Mouse (Mus musculus): Measurements from ENCODE around the gene Trpv2. TPM values are rescaled to one million over a fixed set of nuclear protein-coding genes. Genes with fewer than 3 reads are reported as not detected.

Gene Trpv2
- total RNA-seq, 2 experiments from 2014 or later: 16.6 to 18.7 TPM

DNA sequence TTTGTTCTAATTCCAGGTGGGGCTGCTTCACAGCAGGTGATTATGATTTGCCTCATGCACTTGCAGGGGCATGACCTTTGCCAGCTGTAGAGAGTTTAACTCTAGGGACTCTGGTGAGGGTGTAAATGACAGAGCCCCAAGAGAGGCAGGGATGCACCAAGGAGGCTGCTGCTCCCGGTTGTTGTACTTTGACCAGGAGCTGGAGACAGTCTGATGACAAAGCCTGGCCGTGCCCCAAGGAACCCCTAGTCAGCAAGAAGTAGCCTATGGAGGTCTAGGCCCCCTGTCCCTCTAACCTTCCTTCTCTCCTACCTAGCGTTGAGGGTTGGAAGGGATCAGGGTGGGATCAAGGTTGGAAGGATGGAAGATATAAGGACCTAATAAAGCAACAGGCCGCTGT lies 41.2 kb downstream of the Trpv2 start:
- intact Hi-C loops (cut with DNase I): no loop called here
- no peak for DNase-seq (ENCODE audit: low spot score in 2 of 2)

DNA sequence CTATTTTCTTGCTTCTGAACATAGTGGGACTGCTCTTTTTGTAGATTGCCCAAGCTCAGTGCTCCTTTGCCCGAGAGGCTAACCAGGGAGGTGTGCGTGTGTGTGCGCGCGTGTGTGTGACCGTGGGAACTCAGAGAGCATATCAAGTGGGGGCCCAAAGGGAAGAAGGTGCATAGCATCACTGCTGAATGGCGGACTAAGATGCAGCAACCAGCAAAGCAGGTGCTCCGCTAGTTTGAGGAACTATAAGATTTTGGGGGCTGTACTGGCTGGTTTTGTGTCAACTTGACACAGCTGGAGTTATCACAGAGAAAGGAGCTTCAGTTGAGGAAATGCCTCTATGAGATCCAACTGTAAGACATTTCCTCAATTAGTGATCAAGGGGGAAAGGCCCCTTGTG lies 46.8 kb downstream of the Trpv2 start:
- intact Hi-C loops (cut with DNase I): no loop called here
- no peak for DNase-seq (ENCODE audit: low spot score in 2 of 2)

DNA sequence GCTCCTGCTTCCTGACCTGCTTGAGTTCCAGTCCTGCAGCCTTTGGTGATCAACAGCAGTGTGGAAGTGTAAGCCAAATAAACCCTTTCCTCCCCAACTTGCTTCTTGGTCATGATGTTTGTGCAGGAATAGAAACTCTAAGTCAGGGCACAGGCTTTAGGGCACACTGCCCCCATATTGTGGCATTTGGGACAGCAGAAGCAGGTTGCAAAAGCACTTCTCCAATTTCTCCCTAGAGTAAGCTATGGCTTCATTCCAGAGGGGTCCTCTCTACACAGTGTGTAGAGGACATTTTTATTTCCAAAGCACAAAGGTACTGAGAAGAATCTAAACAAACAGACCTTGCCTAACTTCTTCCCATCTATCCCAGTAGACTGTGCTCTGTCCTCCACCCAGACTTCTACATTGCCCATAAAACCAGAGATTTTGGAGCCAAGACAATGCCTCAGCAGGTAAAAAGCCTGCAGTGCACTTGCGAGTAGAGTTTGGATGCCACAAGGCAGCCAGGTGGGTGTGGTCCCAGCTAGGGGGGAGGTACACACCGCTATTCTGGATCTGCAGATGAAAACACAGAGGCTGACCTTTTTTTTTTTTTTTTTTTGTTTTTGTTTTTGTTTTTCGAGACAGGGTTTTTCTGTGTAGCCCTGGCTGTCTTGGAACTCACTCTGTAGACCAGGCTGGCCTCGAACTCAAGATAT lies 47.4 kb downstream of the Trpv2 start:
- intact Hi-C loops (cut with DNase I): no loop called here
- DNase-seq (ENCODE audit: low spot score in 2 of 2): no peak

DNA sequence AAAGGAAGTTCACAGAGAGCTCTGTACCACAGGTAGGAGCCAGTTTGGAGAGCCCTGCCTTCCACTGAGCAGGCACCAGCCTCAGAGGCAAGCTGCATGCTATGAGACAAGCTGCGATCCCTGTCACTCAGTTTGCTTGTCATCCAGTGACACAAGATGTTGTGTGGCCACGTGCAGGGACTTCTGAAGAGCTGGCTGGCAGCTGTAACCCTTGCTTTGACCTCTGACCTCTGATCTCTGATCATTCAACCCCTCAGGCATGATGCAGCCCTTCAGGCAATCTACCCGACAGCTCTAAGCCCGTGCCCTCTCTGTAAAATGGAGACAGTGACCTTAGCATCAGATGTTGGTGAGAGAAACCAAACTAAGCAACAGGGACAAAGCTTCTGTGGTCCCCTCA lies 48.6 kb downstream of the Trpv2 start:
- intact Hi-C loops (cut with DNase I): no loop called here
- DNase-seq (ENCODE audit: low spot score in 2 of 2): no peak

DNA sequence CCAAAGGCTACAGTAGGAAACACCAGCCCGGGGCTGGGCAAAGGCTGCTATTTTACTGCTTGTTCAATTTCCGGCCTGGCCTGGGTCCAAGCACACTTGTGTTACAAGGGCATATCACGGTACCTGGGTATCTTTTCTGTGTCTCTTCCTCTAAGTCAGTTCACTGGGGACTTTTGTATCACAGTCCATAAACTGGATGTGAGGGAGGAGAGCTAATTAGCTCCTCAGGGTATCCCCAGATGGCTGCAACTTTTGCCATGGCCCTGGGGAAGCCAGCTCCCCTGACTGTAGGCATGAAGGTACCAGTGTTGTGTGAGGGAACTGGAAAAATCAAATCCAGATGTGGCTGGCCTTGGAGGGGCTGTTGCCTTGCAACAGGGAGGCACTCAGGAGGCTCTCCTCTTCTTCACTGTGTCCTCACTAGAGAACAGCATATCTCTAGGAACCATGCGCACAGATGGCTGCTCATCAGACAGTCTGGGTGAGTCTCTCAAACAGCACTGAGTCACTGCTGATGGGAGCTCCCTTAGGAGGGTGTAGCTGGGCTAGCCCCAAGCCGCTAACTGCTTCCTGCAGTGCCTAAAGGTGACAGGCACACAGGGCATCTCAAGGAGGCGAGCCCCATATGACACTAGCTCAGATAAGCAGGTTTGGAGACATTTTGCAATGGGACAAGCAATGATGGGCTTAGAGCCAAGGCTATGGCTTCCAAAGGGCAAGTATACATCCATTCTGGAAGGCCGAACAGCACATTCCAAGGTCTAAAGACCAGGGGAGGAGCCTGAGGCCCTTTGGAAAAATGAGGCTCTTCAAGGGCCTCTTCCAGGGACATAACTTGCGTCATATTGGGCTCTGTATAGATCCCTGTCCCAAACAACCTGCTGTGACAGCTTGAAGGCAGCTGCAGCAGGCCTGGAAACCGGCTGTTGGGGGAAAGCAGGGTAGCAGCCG lies 50.3 kb downstream of the Trpv2 start:
- peak; percentile 45 to 87 for DNase-seq (ENCODE audit: low spot score in 2 of 2)
- intact Hi-C loops (cut with DNase I): no loop called here

DNA sequence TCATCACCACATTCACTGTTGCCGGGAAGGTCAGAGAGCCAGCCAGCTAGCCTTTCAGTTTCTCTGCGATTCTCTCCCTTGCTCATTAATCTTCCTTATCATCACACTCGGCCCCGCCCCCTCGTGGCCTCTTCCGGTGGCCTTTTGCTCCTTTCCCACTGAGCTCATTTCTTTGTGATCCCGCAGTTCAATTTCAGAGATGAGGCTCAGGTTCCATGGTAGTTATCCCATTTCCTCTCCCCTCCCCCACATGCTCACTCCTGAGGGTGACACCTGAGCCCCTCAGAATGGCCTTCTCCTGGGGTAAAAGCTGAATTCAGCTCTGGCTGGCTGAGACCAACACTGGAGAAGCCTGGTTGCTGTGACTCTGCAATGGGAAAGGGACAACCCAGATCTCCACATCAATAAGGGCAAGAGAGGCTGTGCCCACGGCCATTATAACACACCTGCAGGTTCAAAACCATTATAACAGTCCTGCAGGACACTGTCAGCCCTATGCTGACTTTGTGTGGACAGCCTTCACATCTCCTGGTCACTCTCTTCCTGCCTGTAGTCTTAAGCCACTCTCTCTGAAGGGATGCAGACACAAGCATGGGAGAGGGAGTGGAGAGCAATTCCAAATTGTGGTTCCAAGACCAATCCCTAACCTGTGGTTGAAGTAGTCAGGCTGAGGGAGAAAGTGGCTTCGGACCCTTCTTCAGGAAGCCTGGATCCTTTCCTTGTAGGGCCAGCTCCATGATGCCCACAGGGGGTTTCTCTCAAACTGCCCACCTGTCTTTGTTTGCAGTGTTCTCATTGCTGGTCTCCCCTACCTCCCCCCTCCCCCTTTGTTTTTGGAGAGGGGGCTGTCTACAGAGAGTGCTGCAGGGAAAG lies 55.3 kb downstream of the Trpv2 start:
- intact Hi-C loops (cut with DNase I): no loop called here
- DNase-seq (ENCODE audit: low spot score in 2 of 2): no peak

DNA sequence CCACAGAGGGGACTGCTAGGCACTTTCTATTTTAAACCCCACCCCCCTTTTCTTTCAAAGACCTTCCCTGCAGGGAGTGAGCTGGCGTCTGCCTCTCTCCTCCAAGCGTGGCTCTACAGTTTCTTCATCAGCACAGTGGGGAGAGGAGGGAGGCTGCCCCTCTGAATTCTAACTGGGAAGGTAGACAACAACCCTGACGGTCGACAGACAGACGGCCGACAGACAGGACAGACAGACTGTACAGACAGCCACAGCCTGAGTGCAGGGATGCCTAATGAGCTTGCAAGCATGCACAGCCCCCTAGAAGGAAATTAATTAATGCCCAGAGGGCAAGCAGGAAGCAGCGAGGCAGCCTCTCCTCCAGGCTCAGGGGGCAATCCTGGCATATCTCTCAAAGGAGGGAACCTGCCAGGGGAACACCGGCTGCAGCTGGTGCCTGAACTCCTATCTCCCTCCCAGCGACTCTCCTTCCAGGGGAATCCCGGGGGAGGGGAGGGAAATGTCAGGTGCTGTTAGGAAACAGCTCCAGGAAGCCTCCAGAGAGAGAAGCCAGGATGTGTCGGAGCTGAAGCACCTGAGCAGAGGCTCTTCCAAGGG lies 56.0 kb downstream of the Trpv2 start:
- no peak for DNase-seq (ENCODE audit: low spot score in 2 of 2)
- intact Hi-C loops (cut with DNase I): no loop called here

DNA sequence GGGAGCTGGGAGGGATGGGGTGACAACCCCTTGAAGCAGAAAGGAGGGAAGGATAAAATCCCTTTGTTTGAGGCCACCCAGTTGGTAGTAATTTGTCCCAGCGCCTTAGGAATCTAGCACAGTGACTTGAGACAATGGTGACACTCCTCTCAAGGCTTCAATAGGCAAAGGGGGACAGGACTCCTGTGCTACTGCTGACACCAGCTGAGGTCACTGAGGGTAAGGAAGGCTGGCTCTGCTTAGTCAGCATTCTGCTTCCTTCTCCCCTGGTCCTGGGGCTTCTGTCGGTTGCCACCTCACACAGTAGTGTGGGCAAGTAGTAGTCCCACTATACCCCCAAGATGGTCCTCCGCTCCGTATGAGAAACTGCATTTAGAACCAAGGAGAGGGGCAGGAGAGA lies 56.9 kb downstream of the Trpv2 start:
- intact Hi-C loops (cut with DNase I): no loop called here
- no peak for DNase-seq (ENCODE audit: low spot score in 2 of 2)

DNA sequence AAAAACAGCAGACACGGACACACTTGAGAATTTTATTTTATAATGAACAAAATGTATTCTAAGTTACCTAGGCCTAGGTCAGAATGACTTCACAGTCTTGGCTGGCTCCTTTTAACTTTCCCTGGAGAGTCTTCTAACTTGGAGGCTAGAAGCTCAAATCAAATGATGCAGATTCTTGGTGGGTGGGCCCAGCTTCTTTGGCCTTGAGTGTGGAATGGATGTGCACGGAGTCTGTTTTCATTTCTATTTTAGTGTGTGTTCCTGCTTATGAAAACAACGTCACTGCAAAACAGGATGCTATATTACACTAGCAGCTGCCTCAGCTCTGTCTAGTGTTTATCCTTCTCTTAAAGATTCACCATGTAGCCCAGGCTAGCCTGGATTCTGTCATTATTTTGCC lies 61.1 kb downstream of the Trpv2 start:
- intact Hi-C loops (cut with DNase I): no loop called here
- no peak for DNase-seq (ENCODE audit: low spot score in 2 of 2)

DNA sequence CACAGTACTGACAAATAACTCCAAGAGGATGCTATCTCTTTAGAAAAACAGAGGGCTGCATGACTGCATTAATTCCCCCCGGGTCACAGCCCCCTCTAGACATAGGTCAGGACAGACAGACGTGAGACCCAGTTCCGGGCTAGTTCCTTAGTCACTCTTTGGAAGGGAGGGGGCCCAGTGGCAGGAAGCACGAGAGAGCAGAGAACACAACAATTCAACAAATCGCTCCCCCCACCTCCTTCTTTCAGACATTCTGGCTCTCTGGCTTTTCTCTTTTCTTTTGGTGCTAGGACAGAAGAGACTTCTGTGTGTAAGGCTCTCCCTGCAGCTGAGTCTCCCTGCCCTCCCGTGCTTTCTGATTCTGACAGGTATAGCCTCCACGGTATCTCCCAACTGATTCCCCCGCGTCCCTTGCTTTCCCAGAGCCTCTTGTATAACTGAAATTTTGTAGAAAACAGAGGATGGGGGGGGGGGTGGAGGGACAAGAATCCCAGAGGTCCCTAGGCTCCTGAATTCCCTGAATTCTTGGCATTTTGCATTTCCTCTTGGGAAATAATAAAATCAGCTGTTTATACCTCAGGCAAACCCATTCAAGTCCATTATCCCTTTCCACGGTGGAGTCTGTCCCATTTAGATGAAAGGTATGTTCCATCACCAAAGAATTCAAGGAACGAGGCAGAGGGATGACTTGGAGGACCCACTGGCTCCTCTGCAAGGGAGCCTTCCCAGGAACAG lies 62.0 kb downstream of the Trpv2 start:
- DNase-seq (ENCODE audit: low spot score in 2 of 2): no peak
- intact Hi-C loops (cut with DNase I): no loop called here

DNA sequence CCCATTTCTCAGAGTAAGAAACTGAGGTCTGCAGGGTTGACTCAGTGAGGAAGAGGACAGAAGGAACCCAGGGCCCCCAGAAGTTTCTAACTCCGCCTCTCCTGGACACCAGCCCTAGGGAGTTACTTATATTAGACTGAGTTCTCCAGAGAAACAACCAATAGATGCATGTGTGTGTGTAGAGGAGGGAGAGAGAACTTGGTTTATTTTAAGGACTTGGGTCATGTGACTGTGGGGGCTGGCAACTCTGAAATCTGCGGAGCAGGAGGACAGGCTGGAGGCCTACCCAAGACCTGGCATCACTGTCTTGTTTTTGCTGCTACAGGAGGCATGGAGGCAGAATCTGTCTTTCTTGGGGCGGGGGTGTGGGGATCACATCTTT lies 62.5 kb downstream of the Trpv2 start:
- DNase-seq (ENCODE audit: low spot score in 2 of 2): peak; percentile 55 to 92
- intact Hi-C loops (cut with DNase I): no loop called here

DNA sequence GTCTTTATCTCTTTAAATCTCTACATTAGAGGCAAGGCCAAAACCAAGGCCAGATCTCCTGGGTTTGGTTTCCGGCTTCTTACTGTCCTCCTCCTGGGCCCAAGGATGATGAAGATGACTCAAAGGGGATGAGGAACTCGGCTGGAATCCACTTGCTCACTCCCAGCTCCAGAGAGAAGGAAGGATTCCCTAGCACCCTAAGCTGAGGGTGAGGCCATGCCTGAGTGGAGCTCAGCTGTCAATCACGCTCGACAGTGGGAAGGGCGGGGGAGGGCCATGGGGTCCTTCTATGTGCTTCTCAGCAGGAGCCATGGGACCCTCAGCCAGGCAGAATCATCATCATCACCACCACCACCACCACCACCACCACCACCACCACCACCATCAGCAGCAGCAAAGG lies 63.1 kb downstream of the Trpv2 start:
- peak in 1 of 2 experiments; percentile 15 for DNase-seq (ENCODE audit: low spot score in 2 of 2)
- intact Hi-C loops (cut with DNase I): no loop called here

DNA sequence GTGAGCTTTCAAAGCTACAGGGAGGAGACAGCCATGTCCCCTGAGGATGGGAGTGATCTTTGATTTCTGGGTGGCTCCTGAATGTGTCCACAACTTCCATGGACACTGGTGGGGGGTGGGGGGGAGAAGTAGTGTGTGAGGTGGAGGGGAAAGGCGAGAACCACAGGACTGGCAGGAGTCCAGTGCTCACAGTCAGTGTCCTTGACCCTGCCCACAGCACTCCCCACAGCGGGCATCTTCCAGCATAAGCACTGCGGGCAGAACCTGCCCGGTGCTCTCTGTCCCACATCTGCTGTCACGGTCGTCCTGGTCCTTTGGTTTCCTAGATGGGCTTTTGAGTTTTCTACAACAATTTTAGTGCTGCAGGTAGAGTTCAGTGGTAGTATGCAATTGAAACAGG lies 63.5 kb downstream of the Trpv2 start:
- DNase-seq (ENCODE audit: low spot score in 2 of 2): no peak
- intact Hi-C loops (cut with DNase I): no loop called here

DNA sequence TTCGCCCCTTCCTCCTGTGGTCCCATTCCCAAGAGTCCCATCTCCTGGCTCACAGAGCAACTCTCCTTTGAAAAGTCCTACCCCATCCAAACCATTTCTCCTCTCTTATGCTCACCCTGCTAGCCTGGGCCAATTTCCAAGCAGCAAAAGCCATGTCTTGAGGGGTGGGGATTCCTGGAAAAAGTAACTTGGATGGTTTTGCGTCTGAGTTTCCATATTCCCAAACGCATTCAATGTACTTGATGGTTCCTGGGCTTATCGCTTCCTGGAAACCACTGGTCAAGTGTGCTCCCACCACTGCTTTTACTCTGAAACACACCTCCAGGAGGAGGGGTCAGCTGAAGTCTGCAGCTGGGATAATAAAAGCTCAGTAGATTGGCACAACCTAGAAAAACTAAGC lies 64.1 kb downstream of the Trpv2 start:
- no peak for DNase-seq (ENCODE audit: low spot score in 2 of 2)
- intact Hi-C loops (cut with DNase I): no loop called here

DNA sequence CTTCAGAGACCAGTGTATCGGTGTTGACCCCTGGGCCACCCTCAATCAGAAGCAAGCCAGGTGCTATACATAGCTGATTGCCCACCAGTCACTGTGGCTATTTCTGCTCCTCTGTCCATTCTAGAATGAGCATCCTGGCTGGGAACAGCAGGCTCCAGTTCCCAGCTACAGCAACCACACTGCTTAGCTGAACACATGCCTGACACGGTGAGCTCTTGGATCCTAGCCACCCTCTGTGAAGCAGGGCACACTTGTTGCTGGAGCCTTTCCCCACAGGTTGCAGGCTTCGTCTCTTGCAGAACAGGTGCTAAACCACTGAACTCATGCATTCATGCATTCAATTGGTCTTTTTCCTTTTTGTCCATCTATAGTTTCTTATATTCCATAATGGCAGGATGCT lies 66.1 kb downstream of the Trpv2 start:
- no peak for DNase-seq (ENCODE audit: low spot score in 2 of 2)
- intact Hi-C loops (cut with DNase I): no loop called here

DNA sequence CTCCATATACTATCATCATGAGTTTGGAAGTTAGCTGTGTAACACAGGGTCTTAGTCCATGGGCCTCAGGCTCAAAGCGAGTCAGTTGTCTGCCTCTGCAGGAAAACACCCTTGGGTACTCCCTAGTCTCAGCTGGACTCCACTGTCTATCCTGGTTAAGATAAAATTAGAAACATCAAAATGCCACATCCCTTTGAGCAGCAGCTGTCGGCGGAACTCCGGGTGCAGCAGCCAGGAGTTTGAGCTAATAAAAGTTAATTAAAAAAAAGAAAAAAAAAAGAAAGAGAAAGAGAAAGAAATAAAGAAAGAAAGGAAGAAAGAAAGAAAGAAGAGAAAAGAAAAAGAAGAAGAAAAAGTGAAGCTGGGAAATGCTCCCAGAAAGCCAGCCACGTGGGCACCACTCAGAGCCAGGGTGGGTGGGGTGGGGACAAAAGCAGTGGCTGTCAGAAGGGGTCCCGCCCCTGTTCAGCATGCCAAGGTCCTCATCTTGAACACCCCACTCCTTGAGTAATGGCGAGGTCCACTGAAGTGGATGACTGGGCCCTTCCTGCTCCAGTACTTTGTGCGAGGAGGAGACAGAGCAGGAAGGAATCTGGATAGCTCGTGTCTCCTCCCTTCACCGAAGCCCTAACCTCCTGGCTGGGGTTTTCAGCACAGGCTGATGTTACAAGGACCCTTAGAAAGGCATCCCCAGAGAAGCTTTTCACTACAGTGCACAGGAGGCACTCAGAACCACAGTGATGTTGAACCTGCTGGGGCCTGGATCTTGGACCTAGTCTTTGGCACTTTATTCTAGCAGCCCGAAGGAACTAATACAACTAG lies 67.9 kb downstream of the Trpv2 start:
- intact Hi-C loops (cut with DNase I): no loop called here
- no peak for DNase-seq (ENCODE audit: low spot score in 2 of 2)

DNA sequence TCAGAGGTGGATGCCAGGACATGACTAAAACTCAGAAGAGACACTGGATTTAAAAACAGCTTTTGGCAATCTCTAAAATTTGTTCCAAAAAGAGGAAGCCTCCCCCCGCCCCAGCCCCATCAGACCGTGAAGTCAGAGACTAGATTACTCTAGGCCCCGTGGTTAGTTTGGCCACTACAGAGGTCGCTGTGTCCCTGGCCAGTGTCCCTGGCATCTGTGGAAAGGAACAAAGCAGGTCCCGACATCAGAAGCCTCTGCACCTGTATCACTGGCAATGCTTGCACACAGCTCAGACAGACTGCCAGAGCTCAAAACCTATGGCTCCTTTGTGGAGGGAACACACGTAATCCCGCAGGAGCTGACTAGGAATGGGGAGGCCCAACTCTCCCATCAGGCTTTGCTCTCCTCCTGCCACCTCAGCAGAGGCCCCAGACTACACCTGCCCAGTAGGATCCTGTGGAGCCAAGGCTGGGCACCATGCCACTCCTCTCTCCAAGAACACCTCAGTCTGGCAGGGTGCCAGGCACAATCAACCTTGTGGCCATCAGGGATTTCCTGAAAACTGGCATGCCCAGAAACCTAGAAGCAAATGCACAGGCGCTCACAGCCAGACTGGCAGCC lies 68.8 kb downstream of the Trpv2 start:
- intact Hi-C loops (cut with DNase I): no loop called here

More for the DNA sequence above, 68.8 kb downstream of the Trpv2 start:
- no peak for DNase-seq (ENCODE audit: low spot score in 2 of 2)

All from left cerebral cortex, postnatal 25 days (tissue).